In the genomic region with DNA sequence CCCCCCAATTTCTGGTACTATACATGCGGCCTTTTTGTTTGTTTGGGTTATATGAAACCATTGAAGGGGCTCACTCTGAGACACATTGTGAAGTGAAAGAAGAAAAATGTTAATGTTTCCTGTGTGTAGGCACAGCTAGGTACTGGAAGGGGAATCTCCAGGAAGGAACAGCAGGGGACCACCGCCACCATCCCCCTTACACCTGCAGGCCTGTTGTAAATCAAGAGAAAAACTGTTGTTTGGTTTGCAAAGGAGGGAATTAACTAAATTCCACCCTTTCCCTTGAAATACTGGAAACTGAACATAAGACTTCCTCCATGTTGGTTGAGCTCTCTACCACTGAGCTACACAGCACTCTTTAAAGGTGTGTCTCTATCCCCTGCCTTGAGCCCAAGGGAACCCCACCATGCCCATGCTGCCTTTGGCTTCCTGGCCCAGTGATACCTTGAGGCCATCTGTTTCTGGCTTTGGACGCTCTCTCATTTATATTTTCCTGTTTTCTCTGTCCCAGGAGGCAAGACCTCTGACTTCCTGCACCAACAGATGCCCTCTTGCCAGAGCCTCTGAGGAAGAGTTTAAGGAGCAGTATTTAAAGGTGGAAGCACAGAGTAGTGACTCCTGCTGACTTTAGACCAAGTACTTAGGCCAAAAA, we compare ENCODE assay signal across 27 mouse cellular contexts. TPM values are rescaled to one million over a fixed set of nuclear protein-coding genes. Genes with fewer than 3 reads are reported as not detected.
DNase-seq lines count a peak whose midpoint lies in the region; ATAC-seq and TF ChIP-seq lines count a peak whose summit lies in the region.
"Had no signal": no experiment of that assay in that cellular context is flagged by ENCODE, and none has a peak within 500 bp of the region (broad histone marks: within the 10 kb centered on the region; RNA-seq: fewer than 3 reads in every experiment).

No protein-coding gene starts in this region.

- no peaks in the 10 kb centered on the region for H3K9me3 ChIP-seq in E14TG2a.4 (ENCODE audit: low read length)
- H3K9me3 ChIP-seq in embryonic facial prominence, embryonic 12.5 days = no peaks in the 10 kb centered on the region
- H3K9me3 ChIP-seq: forebrain, embryonic 12.5 days; hindbrain, embryonic 13.5 days; midbrain, embryonic 10.5 days; neural tube, embryonic 15.5 days; stomach, embryonic 15.5 days had no signal

- H3K9ac ChIP-seq in embryonic facial prominence, embryonic 12.5 days = no peak overlapping the region
- H3K9ac ChIP-seq: forebrain, embryonic 12.5 days; hindbrain, embryonic 13.5 days; liver, postnatal 0 days; neural tube, embryonic 15.5 days; stomach, embryonic 15.5 days had no signal

- peak overlapping the region; percentile 14; the same call in 1 of the 2 replicates for H3K4me3 ChIP-seq in E14TG2a.4 (replicated peaks; ENCODE audit: low read length)
- H3K4me3 ChIP-seq in embryonic facial prominence, embryonic 12.5 days = no peak overlapping the region
- H3K4me3 ChIP-seq: erythroblast, embryonic 14.5 days; forebrain, embryonic 12.5 days; hindbrain, embryonic 13.5 days; midbrain, embryonic 10.5 days; neural tube, embryonic 15.5 days; stomach, embryonic 15.5 days had no signal

- ATAC-seq in embryonic facial prominence, embryonic 12.5 days (ENCODE audit: insufficient number of reproducible peaks, insufficient read depth, low FRiP score, low TSS enrichment) = no peak
- ATAC-seq: liver, postnatal 0 days; lung, postnatal 0 days had no signal

- peak; percentile 36 to 49 for DNase-seq in cerebellum, postnatal 25 days
- no peak for DNase-seq in cerebellum, adult 9-10 months
- peak; percentile 72 for DNase-seq in ES-CJ7 (ENCODE audit: low read depth, low spot score)
- DNase-seq in thymus, postnatal 10 days (ENCODE audit: low spot score in 2 of 2) = no peak
- no peak for DNase-seq in kidney, adult 8-10 months
- DNase-seq: adrenal gland, postnatal 36 days; B cell, adult 2 months; gastrocnemius, postnatal 14 days; heart, adult 18-20 months; heart, postnatal 36 days; kidney, adult 11 months; kidney, postnatal 4 days; liver, postnatal 0 days; right cerebral cortex, adult 18-20 months; right cerebral cortex, postnatal 4 days; thymus, adult 18-20 months had no signal

- no peaks in the 10 kb centered on the region for H3K27me3 ChIP-seq in E14TG2a.4 (ENCODE audit: insufficient read depth, low read length)
- H3K27me3 ChIP-seq in embryonic facial prominence, embryonic 12.5 days = no peaks in the 10 kb centered on the region
- H3K27me3 ChIP-seq: forebrain, embryonic 12.5 days; hindbrain, embryonic 13.5 days; neural tube, embryonic 15.5 days; stomach, embryonic 15.5 days had no signal

- TF ChIP-seq CTCF in E14TG2a.4 (conservative IDR thresholded peaks at IDR 0.05; ENCODE audit: low read length) = no peak

- no peaks in the 10 kb centered on the region for H3K36me3 ChIP-seq in E14TG2a.4 (ENCODE audit: insufficient read depth, low read length)
- H3K36me3 ChIP-seq in embryonic facial prominence, embryonic 12.5 days = no peaks in the 10 kb centered on the region
- H3K36me3 ChIP-seq: forebrain, embryonic 12.5 days; hindbrain, embryonic 13.5 days; midbrain, embryonic 10.5 days; neural tube, embryonic 15.5 days; stomach, embryonic 15.5 days had no signal

- 0 out of 2 replicates have a peak overlapping the region, but pooled peaks have one; percentile 72 for H3K27ac ChIP-seq in embryonic facial prominence, embryonic 12.5 days
- H3K27ac ChIP-seq: forebrain, embryonic 12.5 days; hindbrain, embryonic 13.5 days; neural tube, embryonic 15.5 days; stomach, embryonic 15.5 days had no signal

- no peak overlapping the region for H3K4me2 ChIP-seq in embryonic facial prominence, embryonic 12.5 days (replicated peaks)
- H3K4me2 ChIP-seq: forebrain, embryonic 12.5 days; hindbrain, embryonic 13.5 days; liver, embryonic 11.5 days; neural tube, embryonic 15.5 days; stomach, embryonic 15.5 days had no signal

- H3K4me1 ChIP-seq in E14TG2a.4 (replicated peaks; ENCODE audit: low read depth, low read length) = peaks cover 75% of the 10 kb centered on the region
- H3K4me1 ChIP-seq in embryonic facial prominence, embryonic 12.5 days = peaks cover 20% of the 10 kb centered on the region
- H3K4me1 ChIP-seq: forebrain, embryonic 12.5 days; stomach, embryonic 15.5 days had no signal

- 65% methylated on average over 3 of the region's 3 CpGs for WGBS in embryonic facial prominence, embryonic 12.5 days

RNA-seq across cellular contexts. Expression of a gene that starts 12.8 kb away (rescaled TPM):
- polyA plus RNA-seq in embryonic facial prominence, embryonic 12.5 days (2016; fragmentation: Nextera tagmentation; extraction: Ambion mirVana) = 2.5 and 3.5 TPM in 2 replicates
- polyA plus RNA-seq: erythroblast, embryonic 14.5 days had no signal

RNA-seq across cellular contexts. Expression of a gene that starts 13.1 kb away (rescaled TPM):
- polyA plus RNA-seq in embryonic facial prominence, embryonic 12.5 days (2016; fragmentation: Nextera tagmentation; extraction: Ambion mirVana) = 3.1 and 3.9 TPM in 2 replicates

RNA-seq across cellular contexts. Expression of a gene that starts 23.2 kb away (rescaled TPM):
- 0.50 TPM in 2 replicates for polyA plus RNA-seq in embryonic facial prominence, embryonic 12.5 days (2016; fragmentation: Nextera tagmentation; extraction: Ambion mirVana)
- polyA plus RNA-seq: erythroblast, embryonic 14.5 days; limb, embryonic 11.5 days had no signal

RNA-seq across cellular contexts. Expression of a gene that starts 26.9 kb away (rescaled TPM):
- 134 and 147 TPM in 2 replicates for polyA plus RNA-seq in embryonic facial prominence, embryonic 12.5 days (2016; fragmentation: Nextera tagmentation; extraction: Ambion mirVana)

RNA-seq across cellular contexts. Expression of a gene that starts 36.5 kb away (rescaled TPM):
- 561 and 632 TPM in 2 replicates for polyA plus RNA-seq in embryonic facial prominence, embryonic 12.5 days (2016; fragmentation: Nextera tagmentation; extraction: Ambion mirVana)

Comparison
In these comparisons a context has a peak if more than half of its experiments do, and no peak if none do; other contexts are left out.
1. DNase-seq: peak in cerebellum, postnatal 25 days (2 of 2) and ES-CJ7 (single experiment); none in cerebellum, adult 9-10 months (single experiment), thymus, postnatal 10 days (0 of 2) and kidney, adult 8-10 months (0 of 2).